Mouse (Mus musculus) spleen, postnatal 36 days (tissue): ENCODE results near the gene Frmd4a.

Experiments
- DNase-seq, 2 experiments: peaks; one replicate each; pipeline ENCODE4 v3.0.0; 2022; ENCODE audit warnings: low spot score in 2 of 2, mixed read lengths in 1 of 2

The Frmd4a gene

DNA sequence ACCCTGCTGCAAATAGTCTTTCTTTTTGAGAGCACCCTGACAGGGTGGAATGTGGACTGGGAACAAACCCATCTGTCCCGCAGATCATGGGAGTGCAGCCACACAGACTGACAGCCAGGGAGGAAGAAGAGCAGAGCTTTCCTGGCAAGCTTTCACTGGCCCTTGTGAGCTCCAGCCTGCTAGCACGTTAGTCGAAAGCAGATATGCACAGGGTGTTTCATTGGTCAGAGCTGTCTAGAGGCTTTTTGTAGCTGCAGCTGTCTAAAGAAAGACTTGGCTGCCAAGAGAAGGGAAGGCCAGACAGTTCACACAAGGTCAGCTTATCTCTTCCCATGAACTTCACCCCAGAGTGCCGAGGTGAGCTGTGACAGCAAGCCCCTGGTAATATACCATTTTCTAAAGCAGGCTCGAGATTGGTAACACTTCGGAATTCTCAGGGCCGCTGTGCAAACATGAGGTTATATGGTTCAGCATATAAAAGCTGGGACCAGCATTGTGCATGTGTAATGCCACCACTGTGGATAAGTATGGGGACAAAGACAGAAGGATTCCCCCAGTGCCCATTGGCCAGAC is 500.1 kb downstream of the Frmd4a start:
- DNase-seq = peak in 1 of 2 experiments; percentile 10

GRCm38 (mm10) chr2:4518549-4518948 is 501.0 kb downstream of the Frmd4a start:
- DNase-seq = no peak

DNA sequence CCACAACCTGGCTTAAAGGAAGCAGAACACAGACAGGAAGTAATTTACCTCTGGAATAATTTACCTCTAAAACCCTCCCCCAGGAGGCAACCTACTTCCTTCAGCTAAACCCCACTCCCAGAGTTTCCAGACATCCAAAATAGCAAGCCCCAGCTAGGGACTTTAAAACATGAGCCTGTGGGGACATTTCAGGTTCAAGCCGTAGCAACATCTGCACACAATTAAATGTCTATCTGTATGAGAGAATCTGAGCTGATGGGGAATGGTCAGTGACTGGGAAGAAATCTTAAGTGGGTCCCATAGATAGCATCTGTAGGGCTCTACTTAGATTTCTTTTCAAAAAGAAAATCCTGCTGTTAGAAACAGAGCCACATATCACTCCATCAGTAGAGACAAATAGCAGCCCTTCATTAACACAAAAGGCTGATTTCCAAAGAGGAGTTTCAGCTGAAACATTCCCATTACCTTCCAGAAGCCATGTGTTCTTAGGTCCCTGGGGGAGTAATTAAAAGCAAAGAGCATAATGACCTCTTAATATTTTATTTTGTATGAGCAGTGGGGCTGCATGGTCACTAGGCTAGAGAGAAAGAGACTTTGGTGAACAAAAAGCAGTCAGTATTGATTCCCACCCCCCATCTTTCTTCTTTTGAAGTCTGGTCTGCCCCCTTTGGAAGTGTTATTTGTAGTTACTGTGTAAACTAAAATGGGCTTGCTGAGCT is 505.4 kb downstream of the Frmd4a start:
- DNase-seq = no peak

- no peak for DNase-seq
These were observed 509.6 kb downstream of the Frmd4a start for GRCm38 (mm10) chr2:4527094-4527493.

GRCm38 (mm10) chr2:4529254-4529729 is 511.8 kb downstream of the Frmd4a start:
- DNase-seq = no peak

DNA sequence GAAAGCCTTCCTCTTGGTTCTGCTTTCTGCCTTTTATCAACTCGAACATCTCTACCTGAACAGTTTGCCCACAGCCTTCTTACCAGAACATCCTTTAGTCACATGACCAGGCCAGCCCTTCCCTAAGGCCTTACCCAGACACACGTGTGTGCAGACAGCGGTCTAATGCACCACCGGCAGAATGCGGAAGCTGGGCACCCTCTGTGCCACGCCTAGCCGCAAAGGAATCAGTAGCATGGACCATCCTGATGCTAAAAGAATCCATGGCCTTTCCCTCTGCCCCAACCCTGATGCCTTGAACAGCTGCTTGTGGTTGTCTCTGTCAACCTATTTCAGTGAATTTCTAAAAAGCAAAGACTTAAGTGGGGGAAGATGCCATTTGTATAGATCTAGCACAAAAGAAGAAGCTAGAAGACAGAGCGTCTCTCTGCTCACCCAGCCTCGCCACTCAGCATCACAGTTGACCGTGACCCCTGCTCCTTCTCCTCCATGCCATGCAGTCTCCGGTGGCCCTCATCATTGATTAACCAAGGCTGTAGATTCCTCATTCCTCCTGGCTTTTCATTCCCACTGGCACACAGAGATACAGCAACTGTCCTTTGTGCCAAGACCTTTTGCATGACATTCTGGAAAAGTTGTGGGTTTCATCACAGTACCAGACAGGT is 514.1 kb downstream of the Frmd4a start:
- no peak for DNase-seq

DNA sequence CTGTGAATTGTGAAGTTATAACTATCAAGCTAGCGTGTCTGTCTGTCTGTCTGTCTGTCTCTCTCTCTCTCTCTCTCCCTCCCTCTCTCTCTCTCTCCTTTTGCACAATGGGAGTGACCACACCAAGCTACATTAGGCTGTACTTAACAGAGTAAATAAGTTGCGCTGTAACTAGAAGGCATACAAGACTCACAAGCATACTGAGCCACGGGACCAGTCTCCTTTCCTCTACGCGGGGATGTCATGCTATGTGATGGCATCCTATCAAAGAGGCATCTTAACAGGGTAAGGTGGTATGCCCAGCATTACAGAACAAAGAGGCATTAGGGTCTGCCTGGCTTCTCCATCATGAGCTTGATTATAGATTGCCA is 514.7 kb downstream of the Frmd4a start:
- no peak for DNase-seq

- DNase-seq = no peak
These were observed 515.4 kb downstream of the Frmd4a start for GRCm38 (mm10) chr2:4532945-4533344.

- no peak for DNase-seq
These were observed 517.8 kb downstream of the Frmd4a start for GRCm38 (mm10) chr2:4535187-4535864.

DNA sequence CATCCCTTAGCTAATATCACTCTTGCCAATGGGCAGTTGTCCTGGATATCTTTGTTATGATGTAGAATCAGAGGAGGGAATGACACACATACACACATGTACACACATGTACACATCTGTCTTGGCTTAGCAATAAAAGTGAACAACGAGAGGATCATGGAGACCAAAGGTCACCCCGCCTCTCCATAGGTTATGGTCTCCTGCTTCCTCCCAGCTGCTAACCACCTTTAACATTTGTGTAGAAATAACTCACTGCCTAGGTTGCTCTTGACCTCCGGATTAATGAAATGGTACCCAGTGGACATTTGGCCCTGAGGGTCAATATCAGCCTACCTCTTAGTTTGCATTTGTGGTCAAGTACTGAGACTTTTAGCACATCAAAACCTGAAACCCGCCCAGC is 523.8 kb downstream of the Frmd4a start:
- DNase-seq = no peak

- no peak for DNase-seq
These were observed 524.5 kb downstream of the Frmd4a start for GRCm38 (mm10) chr2:4541844-4542628.

DNA sequence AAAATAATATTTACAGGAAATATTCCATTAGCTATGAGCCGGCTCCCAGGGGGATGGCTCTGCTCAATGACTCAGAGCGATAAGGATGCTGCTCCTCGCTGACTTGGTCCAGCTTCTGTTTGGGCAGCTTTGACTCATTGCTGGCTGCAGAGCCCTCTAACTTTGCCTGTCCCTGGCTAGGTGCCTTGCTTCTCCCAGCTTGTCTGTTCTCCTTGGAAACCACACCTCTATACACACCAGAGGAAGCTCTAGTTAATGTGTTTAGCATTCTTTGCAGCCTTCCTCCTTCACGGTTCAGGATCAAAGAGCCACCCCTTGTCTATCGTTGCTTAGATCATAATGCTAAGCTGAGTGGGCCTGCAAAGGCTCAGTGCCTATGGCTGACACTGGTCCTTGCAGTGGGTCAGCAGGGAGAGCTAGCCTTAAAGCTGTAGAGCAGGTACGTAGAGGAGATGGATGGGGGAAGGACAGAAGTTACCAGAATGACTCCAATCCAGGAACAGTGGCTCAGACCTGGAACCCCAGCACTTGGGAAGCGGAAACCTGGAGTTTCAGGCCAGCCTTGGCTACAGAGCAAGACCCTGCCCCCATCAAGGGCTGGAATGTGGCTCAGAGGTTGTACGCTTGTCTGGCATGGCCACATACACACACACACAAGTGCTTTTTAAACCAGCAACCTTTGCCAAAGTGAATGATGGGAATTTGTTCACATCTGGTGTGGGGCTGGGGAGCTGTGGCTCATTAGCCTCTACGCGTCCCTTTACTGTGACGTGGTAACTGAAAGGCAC is 525.3 kb downstream of the Frmd4a start:
- no peak for DNase-seq

DNA sequence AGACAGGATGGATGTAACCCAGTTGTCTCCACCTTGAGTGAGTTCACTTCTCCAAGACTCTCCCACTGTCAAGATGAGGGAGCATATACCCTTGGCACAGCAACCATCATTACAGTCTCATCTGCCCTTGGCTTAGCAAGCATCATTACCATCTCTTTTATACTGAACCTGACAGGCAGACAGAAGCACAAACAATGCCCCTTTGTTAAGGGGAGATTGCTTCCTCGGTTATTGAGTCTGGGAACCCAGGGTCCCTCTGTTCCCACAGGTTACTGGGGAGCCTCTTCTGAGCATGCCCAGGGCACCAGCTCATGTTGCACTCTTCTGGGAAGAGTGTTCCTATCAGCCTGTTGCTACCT is 525.9 kb downstream of the Frmd4a start:
- no peak for DNase-seq

DNA sequence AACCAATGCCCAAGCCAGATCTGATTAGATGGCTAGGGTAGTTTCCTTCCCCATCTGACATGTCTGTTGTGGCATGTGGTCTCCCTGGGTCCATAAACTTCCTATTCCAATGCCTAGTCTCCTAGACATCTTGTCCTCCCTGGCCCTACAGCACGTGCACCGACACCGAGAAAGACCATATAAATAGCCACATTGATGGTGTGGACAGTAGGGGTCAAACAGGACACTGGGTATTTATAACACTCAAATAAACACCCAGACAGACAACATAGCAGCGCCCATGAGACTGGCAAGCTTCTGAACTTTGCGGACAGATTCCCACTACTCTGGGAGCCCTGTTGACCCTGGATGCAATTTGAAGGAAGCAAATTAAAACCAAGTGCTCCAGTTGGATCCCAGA is 526.8 kb downstream of the Frmd4a start:
- no peak for DNase-seq

- DNase-seq = no peak
These were observed 527.7 kb downstream of the Frmd4a start for GRCm38 (mm10) chr2:4545261-4545660.

GRCm38 (mm10) chr2:4547003-4547662 is 529.6 kb downstream of the Frmd4a start:
- no peak for DNase-seq

DNA sequence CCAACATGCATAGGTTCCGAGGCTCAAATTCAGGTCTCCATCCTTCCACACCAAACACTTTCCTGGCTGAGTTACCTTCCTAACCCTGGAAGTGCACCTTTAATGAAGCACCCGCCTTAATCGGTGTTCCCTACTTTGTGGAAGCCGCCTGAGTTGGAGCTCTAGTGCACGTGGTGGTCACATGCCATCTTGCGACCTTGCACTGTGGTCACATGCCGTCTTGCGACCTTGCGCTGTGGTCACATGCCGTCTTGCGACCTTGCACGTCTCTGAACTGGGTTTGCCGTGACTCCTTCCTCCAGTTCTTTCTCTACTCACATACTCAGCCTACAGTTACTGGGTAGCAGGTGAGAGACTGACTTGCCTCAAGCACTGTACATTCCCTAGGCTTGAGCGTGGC is 531.8 kb downstream of the Frmd4a start:
- DNase-seq = no peak

- no peak for DNase-seq
These were observed 532.7 kb downstream of the Frmd4a start for GRCm38 (mm10) chr2:4550017-4550763.

- DNase-seq = no peak
These were observed 533.9 kb downstream of the Frmd4a start for GRCm38 (mm10) chr2:4551438-4551837.

DNA sequence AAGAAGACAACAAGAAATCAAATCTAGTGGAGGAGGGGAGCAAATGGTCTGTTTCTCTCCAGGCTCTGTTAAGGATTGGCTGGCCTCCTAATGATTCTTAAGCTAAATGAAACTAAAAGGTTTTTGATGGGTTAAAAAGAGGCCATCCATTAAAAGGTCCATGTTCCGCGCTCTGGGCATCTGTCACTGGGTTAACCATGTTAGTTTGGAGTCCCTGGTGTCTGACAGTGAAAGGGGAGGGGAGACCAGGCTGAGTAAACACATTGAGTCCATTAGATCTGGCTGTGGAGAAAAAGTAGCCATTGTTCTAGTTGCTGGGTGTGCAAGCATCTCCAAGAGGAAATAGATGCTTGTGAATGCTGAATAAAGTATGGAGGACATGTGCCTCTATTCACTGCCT is 534.3 kb downstream of the Frmd4a start:
- no peak for DNase-seq
